Mouse (Mus musculus) brain, embryonic 14.5 days (tissue): Measurements from ENCODE around the gene Atp11a.

ENCODE experiments used
- CTCF ChIP-seq: fragments of 200-500 bp; IDR thresholded peaks from 2 replicates; pipeline ENCODE4 v1.5.1; 2012; ENCODE audit warnings: inconsistent platforms, mild to moderate bottlenecking, moderate library complexity, borderline replicate concordance; ENCODE audit not compliant: insufficient read depth, insufficient read length; ENCODE audit errors: extremely low read depth
- POLR2A ChIP-seq: fragments of 200-500 bp; IDR thresholded peaks from 2 replicates; pipeline ENCODE4 v1.6.1; 2012; ENCODE audit warnings: mild to moderate bottlenecking, inconsistent platforms, borderline replicate concordance; ENCODE audit not compliant: poor library complexity, insufficient read depth, insufficient read length, severe bottlenecking; ENCODE audit errors: extremely low read depth

DNA sequence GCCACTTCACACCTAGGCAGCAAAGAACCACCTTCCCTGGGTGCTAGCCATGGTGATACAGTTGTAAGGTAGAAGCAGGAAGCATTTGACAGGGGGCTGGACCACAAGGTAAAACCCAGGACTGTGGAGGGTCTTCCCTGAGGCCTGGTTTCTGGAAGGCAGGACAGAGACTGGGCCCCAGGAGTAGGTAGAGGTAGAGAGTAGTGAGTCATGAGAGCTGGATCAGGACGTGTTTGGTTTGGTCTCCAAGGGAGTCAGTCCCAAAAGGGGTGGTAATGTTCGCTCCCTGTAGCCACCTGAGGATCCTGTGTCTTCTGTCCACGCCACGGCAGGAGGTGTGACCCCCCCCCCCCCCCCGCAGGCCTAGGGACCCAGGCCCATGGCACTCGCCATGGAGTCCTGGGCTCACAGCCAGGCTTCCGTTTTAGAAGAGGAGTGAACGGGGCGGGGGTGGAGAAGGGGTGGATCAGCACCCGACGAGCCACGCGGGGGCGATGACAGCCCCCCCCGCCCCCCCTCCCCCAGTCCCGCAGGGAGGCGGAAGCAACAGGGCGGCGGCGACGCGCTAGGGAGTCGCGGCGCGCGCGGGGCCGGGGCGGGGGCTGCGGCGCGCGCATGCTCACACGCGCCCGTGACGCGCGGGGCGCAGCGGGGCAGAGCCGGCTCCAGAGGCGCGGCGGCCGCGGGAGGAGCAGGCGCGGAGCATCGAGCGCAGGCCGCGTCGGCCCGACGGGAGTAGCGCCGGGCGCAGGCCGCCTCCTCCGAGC, at the start of gene Atp11a:
- TF ChIP-seq CTCF = no peak
- peak; percentile 96 for TF ChIP-seq POLR2A
